Mouse (Mus musculus) macrophage (primary cell): ENCODE measurements around the gene Ace3. TPM values are rescaled to one million over a fixed set of nuclear protein-coding genes. Genes with fewer than 3 reads are reported as not detected.
A peak's percentile ranks its signal among the peaks of the same experiment; 100 is the strongest.
"Not testable (repeated sequence)": the region's sequence is repeated elsewhere in the genome, so short reads cannot be mapped to it uniquely, and the experiment has no call there.

Experiments used
- H3K27ac ChIP-seq: fragments of 350-480 bp; formaldehyde crosslinking; 2 replicates; pipeline ENCODE4 v1.9.0; 2021
- H3K36me3 ChIP-seq: fragments of 350-480 bp; formaldehyde crosslinking; 2 replicates; pipeline ENCODE4 v1.9.0; 2021; ENCODE audit errors: inconsistent target
- H3K4me3 ChIP-seq: fragments of 350-480 bp; formaldehyde crosslinking; 2 replicates; pipeline ENCODE4 v1.9.0; 2021; ENCODE audit errors: inconsistent target
- H3K79me2 ChIP-seq: fragments of 350-480 bp; formaldehyde crosslinking; 2 replicates; pipeline ENCODE4 v1.9.0; 2021; ENCODE audit errors: inconsistent target
- WGBS: methylation state at CpG from one replicate; pipeline ENCODE4 v1.1.7; 2026; ENCODE audit warnings: inconsistent platforms; ENCODE audit not compliant: missing documents; 5-methylcytosine and 5-hydroxymethylcytosine counted together
- polyA plus RNA-seq: library from polyadenylated mRNA; stranded (reverse); fragments of 250-400 nt; gene quantifications from 3 replicates; pipeline ENCODE4 v1.2.4, GENCODE M21; 2018; ENCODE audit warnings: inconsistent platforms

Gene Ace3
- polyA plus RNA-seq, 1 experiment from 2014 or later: not detected

- WGBS: 1% methylated on average over 25 of the region's 25 CpGs
- no peak within 1 kb of the TSS for H3K4me3 ChIP-seq
Observed at GRCm38 (mm10) chr11:106007821-106008220, 13.3 kb downstream of the Ace3 start, which contains the start of gene Kcnh6. Kcnh6 (plus strand) TSS chr11:106008124.

GRCm38 (mm10) chr11:106012711-106013110 lies 18.2 kb downstream of the Ace3 start:
- H3K27ac ChIP-seq: no peak overlapping the region
- WGBS: 64% methylated on average over 7 of the region's 7 CpGs
- H3K4me3 ChIP-seq: no peak overlapping the region
- H3K79me2 ChIP-seq: no peaks in the 10 kb centered on the region
- no peaks in the 10 kb centered on the region for H3K36me3 ChIP-seq

More at GRCm38 (mm10) chr11:106007821-106008220, 13.3 kb downstream of the Ace3 start, which contains the start of gene Kcnh6:
- Histone ChIP-seq H3K27ac (no peak within 1 kb of the TSS), H3K79me2 (no peaks in the 10 kb centered on the region), H3K36me3 (no peaks in the 10 kb centered on the region)

GRCm38 (mm10) chr11:106013556-106014225 lies 19.2 kb downstream of the Ace3 start:
- H3K79me2 ChIP-seq: no peaks in the 10 kb centered on the region
- H3K27ac ChIP-seq: no peak overlapping the region
- H3K36me3 ChIP-seq: no peaks in the 10 kb centered on the region
- 72% methylated on average over 11 of the region's 11 CpGs for WGBS
- H3K4me3 ChIP-seq: no peak overlapping the region

GRCm38 (mm10) chr11:106016440-106016839 lies 22.0 kb downstream of the Ace3 start:
- 83% methylated on average over 5 of the region's 5 CpGs for WGBS
- H3K4me3 ChIP-seq: no peak overlapping the region
- H3K79me2 ChIP-seq: no peaks in the 10 kb centered on the region
- H3K36me3 ChIP-seq: no peaks in the 10 kb centered on the region
- no peak overlapping the region for H3K27ac ChIP-seq

- Histone ChIP-seq H3K27ac (no peak overlapping the region), H3K4me3 (no peak overlapping the region), H3K79me2 (no peaks in the 10 kb centered on the region), H3K36me3 (no peaks in the 10 kb centered on the region)
- 3% methylated on average over 42 of the region's 50 CpGs for WGBS
Observed at GRCm38 (mm10) chr11:106020051-106020763, 25.7 kb downstream of the Ace3 start.

- Histone ChIP-seq H3K79me2 (no peaks in the 10 kb centered on the region), H3K4me3 (no peak overlapping the region), H3K27ac (no peak overlapping the region), H3K36me3 (0 out of 2 replicates have a peak, but pooled peaks cover 4% of the 10 kb centered on the region)
- WGBS: 86% methylated on average over 3 of the region's 3 CpGs
Observed at GRCm38 (mm10) chr11:106025774-106026173, 31.3 kb downstream of the Ace3 start.

GRCm38 (mm10) chr11:106026465-106027151 lies 32.1 kb downstream of the Ace3 start:
- WGBS: 34% methylated on average over 11 of the region's 11 CpGs
- Histone ChIP-seq H3K36me3 (0 out of 2 replicates have a peak, but pooled peaks cover 4% of the 10 kb centered on the region), H3K27ac (no peak overlapping the region), H3K79me2 (no peaks in the 10 kb centered on the region), H3K4me3 (no peak overlapping the region)

GRCm38 (mm10) chr11:106027607-106028006 lies 33.1 kb downstream of the Ace3 start:
- H3K4me3 ChIP-seq: no peak overlapping the region
- no peaks in the 10 kb centered on the region for H3K79me2 ChIP-seq
- H3K36me3 ChIP-seq: 0 out of 2 replicates have a peak, but pooled peaks cover 4% of the 10 kb centered on the region
- 94% methylated on average over 5 of the region's 5 CpGs for WGBS
- no peak overlapping the region for H3K27ac ChIP-seq

- H3K79me2 ChIP-seq, H3K36me3 ChIP-seq, H3K27ac ChIP-seq: not testable (repeated sequence)
- peak overlapping the region; percentile 26 for H3K4me3 ChIP-seq
- WGBS: no CpG with 5 or more reads among the region's 25 CpGs
Observed at GRCm38 (mm10) chr11:106032074-106032473, 37.6 kb downstream of the Ace3 start.

- peak overlapping the region; percentile 15; the same call in 1 of the 2 replicates for H3K27ac ChIP-seq
- 41% methylated on average over 11 of the region's 11 CpGs for WGBS
- H3K79me2 ChIP-seq: peaks cover 16% of the 10 kb centered on the region
- no peaks in the 10 kb centered on the region for H3K36me3 ChIP-seq
- no peak overlapping the region for H3K4me3 ChIP-seq
Observed at GRCm38 (mm10) chr11:106033491-106033919, 39.0 kb downstream of the Ace3 start.

GRCm38 (mm10) chr11:106034986-106035385 lies 40.5 kb downstream of the Ace3 start:
- H3K4me3 ChIP-seq: no peak overlapping the region
- WGBS: 88% methylated on average over 9 of the region's 9 CpGs
- no peak overlapping the region for H3K27ac ChIP-seq
- peaks cover 31% of the 10 kb centered on the region for H3K79me2 ChIP-seq
- H3K36me3 ChIP-seq: no peaks in the 10 kb centered on the region

- under 1% methylated on average over 66 of the region's 66 CpGs for WGBS
- Histone ChIP-seq H3K27ac (peak within 1 kb of the TSS; percentile 12; the same call in 1 of the 2 replicates), H3K36me3 (no peaks in the 10 kb centered on the region), H3K4me3 (peak within 1 kb of the TSS; percentile 88), H3K79me2 (peaks cover 49% of the 10 kb centered on the region)
Observed at GRCm38 (mm10) chr11:106036548-106037417, 42.3 kb downstream of the Ace3 start, which contains the start of gene Dcaf7. Dcaf7 (plus strand) TSS chr11:106036872.

GRCm38 (mm10) chr11:106037418-106037751 lies 42.9 kb downstream of the Ace3 start:
- H3K27ac ChIP-seq: peak overlapping the region; percentile 10; the same call in 1 of the 2 replicates
- peaks cover 55% of the 10 kb centered on the region for H3K79me2 ChIP-seq
- WGBS: 0% methylated on average over 13 of the region's 13 CpGs
- H3K36me3 ChIP-seq: no peaks in the 10 kb centered on the region
- H3K4me3 ChIP-seq: peak overlapping the region; percentile 88

- H3K4me3 ChIP-seq: no peak overlapping the region
- H3K36me3 ChIP-seq: peaks cover 27% of the 10 kb centered on the region
- H3K27ac ChIP-seq: no peak overlapping the region
- H3K79me2 ChIP-seq: peaks cover 78% of the 10 kb centered on the region
Observed at GRCm38 (mm10) chr11:106044349-106044748, 49.9 kb downstream of the Ace3 start.
